Mouse (Mus musculus) spleen, adult 2 months (tissue): ENCODE results near the gene Rnf212b. TPM values are rescaled to one million over a fixed set of nuclear protein-coding genes. Genes with fewer than 3 reads are reported as not detected.
"Not testable (repeated sequence)": the region's sequence is repeated elsewhere in the genome, so short reads cannot be mapped to it uniquely, and the experiment has no call there.

Source experiments
- DNase-seq, 2 experiments: peaks; one replicate each; pipeline versions ENCODE4 v3.0.0 to v3.0.0-alpha.2; 2012 to 2021; ENCODE audit warnings: low spot score in 2 of 2, low read depth in 1 of 2
- H3K27ac ChIP-seq: fragments of 200-500 bp; 2 replicates; pipeline ENCODE4 v1.5.1; 2012; ENCODE audit warnings: low read length, inconsistent platforms; ENCODE audit not compliant: insufficient read depth
- H3K27me3 ChIP-seq: fragments of 200-500 bp; 2 replicates; pipeline ENCODE4 v1.6.1; 2012; ENCODE audit warnings: mild to moderate bottlenecking, moderate library complexity, low read length, inconsistent platforms; ENCODE audit not compliant: control insufficient read depth, insufficient read depth
- H3K36me3 ChIP-seq: fragments of 200-500 bp; 2 replicates; pipeline ENCODE4 v1.6.1; 2012; ENCODE audit warnings: mild to moderate bottlenecking, low read length, inconsistent platforms; ENCODE audit not compliant: control insufficient read depth, insufficient read depth
- H3K4me1 ChIP-seq: fragments of 200-500 bp; 2 replicates; pipeline ENCODE4 v1.6.1; 2011; ENCODE audit warnings: inconsistent platforms; ENCODE audit not compliant: control insufficient read depth, insufficient read depth, insufficient read length
- H3K4me3 ChIP-seq: fragments of 200-500 bp; 2 replicates; pipeline ENCODE4 v1.5.1; 2011; ENCODE audit warnings: mild to moderate bottlenecking, inconsistent platforms; ENCODE audit not compliant: insufficient read depth, insufficient read length; ENCODE audit errors: extremely low read depth
- CTCF ChIP-seq: fragments of 200-500 bp; IDR thresholded peaks from 2 replicates; pipeline ENCODE4 v1.5.1; 2011; ENCODE audit warnings: mild to moderate bottlenecking, inconsistent platforms; ENCODE audit not compliant: insufficient read depth, insufficient read length, insufficient replicate concordance; ENCODE audit errors: extremely low read depth
- POLR2A ChIP-seq: fragments of 200-500 bp; IDR thresholded peaks from 2 replicates; pipeline ENCODE4 v1.6.1; 2011; ENCODE audit warnings: low read depth, low read length, inconsistent platforms
- WGBS: fragments of 180-500 bp; shearing (Covaris S2); methylation state at CpG from one replicate; pipeline ENCODE4 v1.1.7; 2018; 5-methylcytosine and 5-hydroxymethylcytosine counted together
- polyA plus RNA-seq: library from polyadenylated mRNA; depleted of rRNA; stranded (reverse); fragments of >200 nt; gene quantifications from 2 replicates; pipeline ENCODE4 v1.2.3, GENCODE M21; 2012; rRNA removed

The Rnf212b gene
- not detected in 2 replicates for polyA plus RNA-seq

- no peak within 1 kb of the TSS for H3K4me3 ChIP-seq
- DNase-seq, result peak in 1 of 2 experiments; percentile 3
- H3K27me3 ChIP-seq, result no peaks in the 10 kb centered on the region
- H3K36me3 ChIP-seq, result no peaks in the 10 kb centered on the region
- H3K4me1 ChIP-seq, result no peaks in the 10 kb centered on the region
- 90% methylated on average over 29 of the region's 29 CpGs for WGBS
- no peak for TF ChIP-seq POLR2A
- no peak for TF ChIP-seq CTCF
- H3K27ac ChIP-seq, result no peak within 1 kb of the TSS
Measured at GRCm38 (mm10) chr14:54813991-54814390, at the start of gene Rnf212b. TSS of gene Rnf212b (plus strand) at chr14:54814141.

- H3K27ac ChIP-seq, H3K4me1 ChIP-seq, H3K36me3 ChIP-seq, H3K4me3 ChIP-seq, DNase-seq, H3K27me3 ChIP-seq: not testable (repeated sequence)
- 92% methylated on average over 7 of the region's 7 CpGs for WGBS
Measured at GRCm38 (mm10) chr14:54766937-54767336, 47.0 kb upstream of the Rnf212b start.

- H3K4me3 ChIP-seq, result no peak overlapping the region
- 60% methylated on average over 10 of the region's 10 CpGs for WGBS
- no peak overlapping the region for H3K27ac ChIP-seq
- H3K27me3 ChIP-seq, result no peaks in the 10 kb centered on the region
- H3K4me1 ChIP-seq, result no peaks in the 10 kb centered on the region
- no peaks in the 10 kb centered on the region for H3K36me3 ChIP-seq
- no peak for TF ChIP-seq POLR2A
- TF ChIP-seq CTCF, result no peak
- DNase-seq, result no peak
Measured at GRCm38 (mm10) chr14:54768314-54769067, 45.5 kb upstream of the Rnf212b start.

GRCm38 (mm10) chr14:54769068-54769425 is 44.9 kb upstream of the Rnf212b start:
- 92% methylated on average over 5 of the region's 5 CpGs for WGBS
- DNase-seq, result no peak
- Histone ChIP-seq H3K27ac (no peak overlapping the region), H3K36me3 (no peaks in the 10 kb centered on the region), H3K27me3 (no peaks in the 10 kb centered on the region), H3K4me1 (no peaks in the 10 kb centered on the region), H3K4me3 (no peak overlapping the region)
- TF ChIP-seq POLR2A (no peak), CTCF (no peak)

GRCm38 (mm10) chr14:54770373-54770772 is 43.6 kb upstream of the Rnf212b start:
- Histone ChIP-seq H3K4me1 (no peaks in the 10 kb centered on the region), H3K27me3 (no peaks in the 10 kb centered on the region), H3K27ac (no peak overlapping the region), H3K4me3 (no peak overlapping the region), H3K36me3 (no peaks in the 10 kb centered on the region)
- no peak for DNase-seq
- TF ChIP-seq POLR2A, result no peak
- no peak for TF ChIP-seq CTCF
- 87% methylated on average over 5 of the region's 5 CpGs for WGBS

GRCm38 (mm10) chr14:54772333-54772856 is 41.5 kb upstream of the Rnf212b start:
- DNase-seq, result no peak

GRCm38 (mm10) chr14:54775534-54776041 is 38.4 kb upstream of the Rnf212b start:
- no peak overlapping the region for H3K27ac ChIP-seq
- no peak overlapping the region for H3K4me3 ChIP-seq
- H3K27me3 ChIP-seq, result no peaks in the 10 kb centered on the region
- H3K4me1 ChIP-seq, result no peaks in the 10 kb centered on the region
- DNase-seq, result no peak
- TF ChIP-seq POLR2A, result no peak
- WGBS, result 92% methylated on average over 7 of the region's 7 CpGs
- no peaks in the 10 kb centered on the region for H3K36me3 ChIP-seq

More at GRCm38 (mm10) chr14:54772333-54772856, 41.5 kb upstream of the Rnf212b start:
- H3K36me3 ChIP-seq, result no peaks in the 10 kb centered on the region
- H3K4me1 ChIP-seq, result no peaks in the 10 kb centered on the region
- TF ChIP-seq CTCF (no peak), POLR2A (no peak)
- no peaks in the 10 kb centered on the region for H3K27me3 ChIP-seq
- H3K27ac ChIP-seq, result no peak overlapping the region
- 87% methylated on average over 20 of the region's 20 CpGs for WGBS
- no peak overlapping the region for H3K4me3 ChIP-seq
